Mouse (Mus musculus) midbrain, embryonic 15.5 days (tissue): ENCODE measurements around the gene Tti1. TPM values are rescaled to one million over a fixed set of nuclear protein-coding genes. Genes with fewer than 3 reads are reported as not detected.

ENCODE experiments used
- ATAC-seq: fragments of 200-750 bp; cut with Nextera tagmentation; replicated peaks from 2 replicates; pipeline ENCODE4 v1.8.0; 2017; ENCODE audit warnings: moderate TSS enrichment
- H3K27ac ChIP-seq: fragments of 300-500 bp; sonication (generic); 2 replicates; pipeline ENCODE4 v1.5.1; 2015; ENCODE audit warnings: mild to moderate bottlenecking, inconsistent platforms
- H3K27me3 ChIP-seq: fragments of 300-500 bp; sonication (generic); replicated peaks from 2 replicates; pipeline ENCODE4 v1.6.1; 2015; ENCODE audit warnings: inconsistent platforms
- H3K36me3 ChIP-seq: fragments of 300-500 bp; sonication (generic); replicated peaks from 2 replicates; pipeline ENCODE4 v1.6.1; 2015; ENCODE audit warnings: inconsistent platforms
- H3K4me1 ChIP-seq: fragments of 300-500 bp; sonication (generic); 2 replicates; pipeline ENCODE4 v1.6.1; 2015; ENCODE audit warnings: inconsistent platforms
- H3K4me2 ChIP-seq: fragments of 300-500 bp; sonication (generic); 2 replicates; pipeline ENCODE4 v1.6.1; 2015; ENCODE audit warnings: inconsistent platforms, mild to moderate bottlenecking, moderate library complexity
- H3K4me3 ChIP-seq: fragments of 300-500 bp; sonication (generic); 2 replicates; pipeline ENCODE4 v1.5.1; 2015; ENCODE audit warnings: mild to moderate bottlenecking, inconsistent platforms
- H3K9ac ChIP-seq: fragments of 300-500 bp; sonication (generic); 2 replicates; pipeline ENCODE4 v1.6.1; 2015; ENCODE audit warnings: mild to moderate bottlenecking, inconsistent platforms
- H3K9me3 ChIP-seq: fragments of 300-500 bp; sonication (generic); 2 replicates; pipeline ENCODE4 v1.6.1; 2016; ENCODE audit warnings: inconsistent platforms
- WGBS: fragments of 180-500 bp; shearing (Covaris S2); methylation state at CpG from one replicate; pipeline ENCODE4 v1.1.7; 2015; ENCODE audit warnings: mixed read lengths; 5-methylcytosine and 5-hydroxymethylcytosine counted together
- polyA plus RNA-seq: library from polyadenylated mRNA; unstranded; fragments of >200 nt; fragmentation: Nextera tagmentation; extraction: Ambion mirVana; gene quantifications from 2 replicates; pipeline ENCODE4 v1.2.1, GENCODE M21; 2015

The Tti1 gene
- polyA plus RNA-seq, 1 experiment from 2014 or later: 17.4 TPM

GRCm38 (mm10) chr2:157953978-157954377 is 74.3 kb downstream of the Tti1 start:
- H3K9ac ChIP-seq: no peak overlapping the region
- H3K9me3 ChIP-seq: no peaks in the 10 kb centered on the region
- H3K4me1 ChIP-seq: 0 out of 2 replicates have a peak, but pooled peaks cover 2% of the 10 kb centered on the region
- H3K4me2 ChIP-seq: no peak overlapping the region
- H3K36me3 ChIP-seq: no peaks in the 10 kb centered on the region
- H3K27me3 ChIP-seq: no peaks in the 10 kb centered on the region
- 69% methylated on average over 5 of the region's 5 CpGs for WGBS
- H3K27ac ChIP-seq: no peak overlapping the region
- no peak overlapping the region for H3K4me3 ChIP-seq
- no peak for ATAC-seq

DNA sequence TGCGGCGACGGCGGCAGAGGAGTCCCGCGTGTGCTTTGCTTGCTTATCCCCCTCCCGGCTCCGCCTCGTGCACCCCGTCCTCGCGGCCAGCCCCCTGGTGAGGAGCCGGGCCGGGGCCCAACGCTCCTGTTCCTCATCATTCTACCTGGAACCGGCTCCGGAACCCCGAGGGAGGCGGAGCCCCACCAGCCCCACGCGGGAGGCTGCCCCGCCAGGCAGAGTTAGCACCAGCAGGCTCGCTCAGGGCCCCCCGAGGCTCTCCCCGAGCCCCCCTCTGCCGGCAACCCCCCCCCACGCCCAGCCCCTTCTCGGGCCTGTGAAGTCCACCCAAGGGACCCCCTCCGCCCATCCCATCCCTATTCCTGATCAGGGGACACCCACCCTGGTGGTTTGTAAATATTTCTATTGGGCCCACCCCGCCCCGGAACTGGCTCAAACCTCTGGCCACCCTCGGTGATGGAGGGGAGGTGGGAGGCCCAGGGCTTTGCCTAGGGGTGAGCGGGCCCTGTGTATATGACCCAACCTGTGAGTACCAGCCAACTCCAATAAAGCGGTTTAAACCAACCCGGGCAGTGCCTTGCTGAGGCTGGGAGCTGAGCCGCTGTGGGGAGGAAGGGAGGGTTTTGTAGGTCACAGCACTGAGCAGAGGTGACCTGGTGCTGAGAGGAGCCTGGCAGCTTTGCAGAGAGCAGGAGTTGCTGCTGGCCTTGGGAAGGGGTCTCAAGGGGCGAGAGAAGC is 83.9 kb downstream of the Tti1 start:
- H3K27me3 ChIP-seq: peaks cover 5% of the 10 kb centered on the region; the same call in 1 of the 2 replicates
- peak overlapping the region; percentile 42 for H3K4me3 ChIP-seq
- peak overlapping the region; percentile 72 for H3K4me2 ChIP-seq
- peak overlapping the region; percentile 46 for H3K9ac ChIP-seq
- H3K9me3 ChIP-seq: no peaks in the 10 kb centered on the region
- peak; percentile 37; the same call in 1 of the 2 replicates for ATAC-seq
- 10% methylated on average over 36 of the region's 37 CpGs for WGBS
- no peaks in the 10 kb centered on the region for H3K36me3 ChIP-seq
- H3K27ac ChIP-seq: peak overlapping the region; percentile 60
- peaks cover 32% of the 10 kb centered on the region for H3K4me1 ChIP-seq

DNA sequence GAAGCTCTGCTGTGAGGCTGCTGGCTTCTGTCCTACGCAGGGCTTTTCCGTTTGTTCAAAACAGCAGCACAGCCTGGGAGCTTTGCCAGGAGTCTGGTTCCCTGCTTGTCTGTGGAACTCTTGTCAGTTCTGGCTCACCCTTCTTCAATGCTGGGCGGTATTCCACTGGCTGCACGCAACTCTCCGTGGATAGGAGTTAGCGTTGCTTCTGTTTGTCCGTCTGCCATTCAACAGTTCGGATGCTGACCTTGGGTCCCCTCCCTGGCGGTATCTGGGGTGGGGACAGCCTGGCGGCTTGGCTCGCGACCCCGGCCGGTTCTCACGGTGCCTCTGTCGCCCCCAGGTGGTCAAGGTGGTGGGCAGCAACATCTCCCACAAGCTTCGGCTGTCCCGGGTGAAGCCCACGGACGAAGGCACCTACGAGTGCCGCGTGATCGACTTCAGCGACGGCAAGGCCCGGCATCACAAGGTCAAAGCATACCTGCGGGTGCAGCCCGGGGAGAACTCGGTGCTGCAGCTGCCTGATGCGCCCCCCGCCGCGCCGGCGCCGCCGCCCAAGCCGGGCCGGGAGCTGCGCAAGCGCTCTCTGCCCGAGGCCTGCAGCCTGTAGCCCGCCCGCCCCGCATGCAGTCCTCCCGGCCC is 84.6 kb downstream of the Tti1 start:
- peak overlapping the region; percentile 60 for H3K27ac ChIP-seq
- WGBS: under 1% methylated on average over 45 of the region's 47 CpGs
- H3K36me3 ChIP-seq: no peaks in the 10 kb centered on the region
- ATAC-seq: peak; percentile 82
- H3K27me3 ChIP-seq: peaks cover 5% of the 10 kb centered on the region; the same call in 1 of the 2 replicates
- H3K4me3 ChIP-seq: peak overlapping the region; percentile 42
- H3K4me2 ChIP-seq: peak overlapping the region; percentile 72
- peaks cover 32% of the 10 kb centered on the region for H3K4me1 ChIP-seq
- H3K9me3 ChIP-seq: no peaks in the 10 kb centered on the region
- H3K9ac ChIP-seq: peak overlapping the region; percentile 46

DNA sequence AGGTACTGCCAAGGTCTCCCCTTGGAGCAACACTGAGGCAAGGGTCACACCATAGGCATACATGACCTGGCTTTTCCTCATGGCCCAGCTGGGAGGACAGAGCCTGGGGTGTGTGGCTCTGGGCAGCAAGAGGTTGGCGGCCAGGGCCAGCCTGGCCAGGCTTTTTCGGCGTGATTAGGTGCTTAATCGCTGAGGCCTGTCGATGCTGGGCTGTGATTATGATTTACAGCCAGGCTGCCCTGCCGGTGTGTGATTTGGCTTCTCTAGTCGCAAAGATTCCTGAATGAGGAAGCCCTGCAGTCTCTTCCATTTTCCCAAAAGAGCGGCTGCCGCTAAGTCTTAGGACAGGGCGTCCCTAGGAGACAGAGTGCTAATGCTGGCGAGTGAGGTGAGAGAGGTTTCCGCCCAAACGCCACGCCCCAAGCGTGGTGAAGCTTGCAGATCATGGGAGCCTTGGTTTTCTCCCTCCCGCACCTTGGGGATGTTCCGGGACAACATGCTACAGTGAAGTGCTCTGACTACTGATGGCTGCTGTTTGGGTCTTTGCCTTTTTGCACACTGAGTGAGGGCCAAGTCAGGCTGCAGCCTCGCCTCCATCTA is 87.5 kb downstream of the Tti1 start:
- ATAC-seq: no peak
- Histone ChIP-seq H3K27me3 (peaks cover 5% of the 10 kb centered on the region; the same call in 1 of the 2 replicates), H3K36me3 (peaks cover 7% of the 10 kb centered on the region; the same call in 1 of the 2 replicates), H3K4me2 (peak overlapping the region; percentile 28; the same call in 1 of the 2 replicates), H3K27ac (peak overlapping the region; percentile 26; the same call in 1 of the 2 replicates), H3K4me1 (peaks cover 32% of the 10 kb centered on the region), H3K4me3 (no peak overlapping the region), H3K9ac (0 out of 2 replicates have a peak overlapping the region, but pooled peaks have one; percentile 8), H3K9me3 (no peaks in the 10 kb centered on the region)
- 10% methylated on average over 18 of the region's 18 CpGs for WGBS

DNA sequence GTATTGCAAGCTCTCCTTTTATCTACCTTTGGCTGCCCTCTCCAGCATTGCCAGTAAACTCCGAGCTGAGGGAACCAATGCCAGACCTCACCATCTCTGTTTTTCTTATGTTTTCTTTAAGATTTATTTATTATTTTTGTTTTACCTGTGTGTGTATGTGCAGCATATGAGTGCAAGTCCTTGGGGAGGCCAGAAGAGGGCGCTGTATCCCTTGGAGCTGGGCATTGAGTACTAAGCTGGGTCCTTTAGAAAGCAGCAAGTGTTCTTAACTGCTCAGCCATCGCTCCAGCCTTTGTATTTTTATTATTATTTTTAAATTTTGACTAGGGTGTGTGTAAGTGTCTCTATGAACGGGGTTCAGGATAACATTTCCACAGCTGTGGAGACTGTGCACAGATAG is 91.6 kb downstream of the Tti1 start:
- H3K4me3 ChIP-seq: no peak overlapping the region
- no peak overlapping the region for H3K27ac ChIP-seq
- H3K4me1 ChIP-seq: peaks cover 26% of the 10 kb centered on the region
- H3K27me3 ChIP-seq: peaks cover 5% of the 10 kb centered on the region; the same call in 1 of the 2 replicates
- WGBS: 79% methylated on average over 4 of the region's 4 CpGs
- H3K36me3 ChIP-seq: peaks cover 7% of the 10 kb centered on the region; the same call in 1 of the 2 replicates
- H3K9me3 ChIP-seq: no peaks in the 10 kb centered on the region
- no peak overlapping the region for H3K9ac ChIP-seq
- no peak overlapping the region for H3K4me2 ChIP-seq
- ATAC-seq: no peak

DNA sequence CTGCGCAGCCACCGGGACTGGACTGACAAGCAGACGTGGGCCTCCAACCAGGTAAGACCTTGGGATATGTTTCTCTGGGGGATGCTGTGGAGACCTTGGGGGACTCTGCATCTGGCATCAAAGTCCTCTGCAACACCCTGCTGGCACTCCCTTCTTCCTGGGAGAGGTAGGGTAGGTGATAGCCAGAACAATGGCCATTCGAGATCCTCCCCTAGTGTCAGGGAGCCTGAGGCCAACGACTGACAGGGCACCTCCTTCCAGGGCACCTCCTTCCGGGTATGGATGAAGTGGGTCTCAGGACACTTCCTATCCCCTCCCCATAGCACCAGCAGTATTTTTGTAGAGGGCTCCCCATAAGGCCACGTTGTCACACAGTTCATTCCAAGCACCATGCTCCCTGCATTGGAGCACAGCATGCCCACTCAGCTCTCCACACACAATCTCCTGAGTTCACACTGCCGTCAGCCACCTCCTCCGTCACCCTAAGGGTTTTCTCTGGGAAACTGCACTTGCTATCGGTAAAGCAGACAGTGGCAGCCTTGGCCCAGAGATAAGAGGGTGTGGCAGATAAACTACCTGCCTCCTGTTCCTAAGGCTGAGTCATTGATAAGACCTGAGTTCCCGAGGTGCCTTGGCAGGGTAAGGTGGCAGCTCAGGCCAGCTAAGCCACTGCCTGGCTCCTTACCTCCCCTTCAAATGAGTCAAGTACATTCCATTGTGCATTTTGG is 92.6 kb downstream of the Tti1 start:
- peaks cover 17% of the 10 kb centered on the region for H3K4me1 ChIP-seq
- 77% methylated on average over 11 of the region's 11 CpGs for WGBS

DNA sequence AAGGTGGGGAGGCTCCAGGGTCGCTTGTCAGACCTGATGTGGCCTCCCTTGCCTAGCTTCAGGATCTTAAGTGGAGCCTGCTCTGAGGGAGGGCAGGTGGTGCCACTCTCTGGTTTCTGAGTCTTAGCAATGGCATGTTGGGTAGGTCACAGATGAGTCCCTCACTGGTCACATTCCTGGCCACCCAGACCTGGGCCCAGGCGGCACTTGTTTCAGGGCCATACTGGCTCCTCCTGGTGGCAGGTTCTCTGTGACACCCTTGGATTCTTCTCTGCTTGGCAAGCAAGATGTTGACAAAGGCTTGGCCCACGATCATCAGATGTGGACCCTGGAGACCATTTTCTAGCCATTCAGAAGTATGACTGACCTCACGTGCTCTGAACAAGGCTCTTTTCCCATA is 95.6 kb downstream of the Tti1 start:
- Histone ChIP-seq H3K4me1 (peaks cover 34% of the 10 kb centered on the region), H3K9ac (no peak overlapping the region), H3K9me3 (no peaks in the 10 kb centered on the region), H3K27ac (no peak overlapping the region), H3K27me3 (no peaks in the 10 kb centered on the region), H3K36me3 (peaks cover 7% of the 10 kb centered on the region; the same call in 1 of the 2 replicates), H3K4me2 (no peak overlapping the region), H3K4me3 (no peak overlapping the region)
- no peak for ATAC-seq
- 80% methylated on average over 4 of the region's 4 CpGs for WGBS

More for the DNA sequence above, 92.6 kb downstream of the Tti1 start:
- Histone ChIP-seq H3K27me3 (no peaks in the 10 kb centered on the region; the same call in 1 of the 2 replicates), H3K4me2 (no peak overlapping the region), H3K27ac (no peak overlapping the region), H3K9me3 (no peaks in the 10 kb centered on the region), H3K36me3 (peaks cover 7% of the 10 kb centered on the region; the same call in 1 of the 2 replicates), H3K9ac (no peak overlapping the region), H3K4me3 (no peak overlapping the region)
- ATAC-seq: no peak

Other genes starting within 250 kb of the Tti1 start
- 28.3 and 33.3 TPM in 2 replicates for gene Vstm2l, start 113.8 kb downstream of the Tti1 start, polyA plus RNA-seq
- gene Rprd1b, start 64 bp upstream of the Tti1 start, polyA plus RNA-seq: 34.7 and 36.6 TPM in 2 replicates
- 10.1 and 12.4 TPM in 2 replicates for gene Tgm2, start 118.0 kb upstream of the Tti1 start, polyA plus RNA-seq
- gene D630003M21Rik, start 200.8 kb upstream of the Tti1 start, polyA plus RNA-seq: 1.6 TPM in 2 replicates
- not detected in 2 replicates for gene Bpi, start 229.7 kb upstream of the Tti1 start, polyA plus RNA-seq